Mouse (Mus musculus): Measurements from ENCODE around the gene Chpf.

Gene Chpf

GRCm38 (mm10) chr1:75498897-75499296 is 19.8 kb upstream of the Chpf start:
- DNase-seq (ENCODE audit: low spot score) = no peak

GRCm38 (mm10) chr1:75494878-75495548 is 15.9 kb upstream of the Chpf start:
- DNase-seq (ENCODE audit: low spot score) = no peak

GRCm38 (mm10) chr1:75492579-75493170 is 13.6 kb upstream of the Chpf start:
- no peak for DNase-seq (ENCODE audit: low spot score)

GRCm38 (mm10) chr1:75490785-75491551 is 11.9 kb upstream of the Chpf start:
- no peak for DNase-seq (ENCODE audit: low spot score)

DNA sequence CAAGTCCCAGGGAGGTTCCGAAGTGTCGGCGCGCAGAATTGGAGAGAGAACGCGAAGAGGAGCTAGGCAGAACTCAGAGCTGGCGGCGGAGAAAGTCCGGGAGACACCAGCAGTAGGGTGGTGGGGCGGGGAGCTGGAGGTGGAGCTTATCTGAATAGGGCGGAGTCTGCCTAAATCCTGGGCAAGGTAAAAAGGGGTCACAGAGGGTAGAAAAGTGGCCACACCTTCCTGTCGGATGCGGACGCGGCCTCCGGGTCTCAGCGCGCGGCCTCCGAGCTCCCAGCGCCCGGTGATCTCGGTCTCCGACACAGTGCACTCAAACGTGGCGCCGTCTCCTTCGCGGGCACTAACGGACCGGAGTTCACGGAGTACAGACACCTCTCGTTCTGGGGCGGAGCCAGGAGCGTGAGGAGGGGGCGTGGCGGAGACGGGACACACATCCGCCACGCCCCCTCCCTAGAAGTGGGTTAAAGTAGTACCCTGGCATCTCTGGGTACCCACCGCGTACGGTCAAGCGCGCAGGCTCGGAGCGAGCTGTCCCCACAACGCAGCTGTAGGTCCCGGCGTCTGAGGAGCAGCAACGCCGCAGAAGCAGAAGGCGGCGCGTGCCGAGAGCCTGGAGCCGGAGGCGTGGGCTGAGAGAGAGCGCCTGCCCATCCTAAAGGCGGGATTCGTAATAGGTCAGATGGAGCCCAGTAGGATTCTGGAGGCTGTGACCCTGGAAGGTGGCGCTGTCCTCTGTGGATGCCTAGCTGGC is 8.5 kb upstream of the Chpf start:
- DNase-seq (ENCODE audit: low spot score) = peak; percentile 90

DNA sequence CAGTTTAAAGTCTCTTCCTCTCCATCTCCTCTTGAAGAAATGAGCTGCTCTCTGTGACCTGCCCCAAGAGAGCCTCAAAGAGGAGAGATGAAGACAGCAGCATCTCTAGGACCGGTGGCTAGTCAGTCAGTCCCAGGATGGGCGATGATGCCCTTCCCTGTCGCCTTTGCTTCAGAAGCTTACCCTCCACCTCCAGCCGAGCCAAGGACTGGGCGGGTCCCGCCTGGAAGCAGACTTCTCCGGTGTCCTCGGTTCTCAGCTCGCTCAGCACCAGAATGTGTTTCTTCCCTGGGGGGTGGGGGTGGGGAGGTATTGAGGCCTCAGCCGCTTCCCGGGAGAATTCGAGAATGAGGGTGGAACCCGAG is 7.9 kb upstream of the Chpf start:
- no peak for DNase-seq (ENCODE audit: low spot score)

GRCm38 (mm10) chr1:75486561-75486960 is 7.5 kb upstream of the Chpf start:
- no peak for DNase-seq (ENCODE audit: low spot score)

GRCm38 (mm10) chr1:75480735-75481134 is 1.6 kb upstream of the Chpf start:
- no peak for DNase-seq (ENCODE audit: low spot score)

GRCm38 (mm10) chr1:75480036-75480435 is 929 bp upstream of the Chpf start:
- DNase-seq (ENCODE audit: low spot score) = no peak

GRCm38 (mm10) chr1:75479635-75479989 is 505 bp upstream of the Chpf start:
- DNase-seq (ENCODE audit: low spot score) = no peak

DNA sequence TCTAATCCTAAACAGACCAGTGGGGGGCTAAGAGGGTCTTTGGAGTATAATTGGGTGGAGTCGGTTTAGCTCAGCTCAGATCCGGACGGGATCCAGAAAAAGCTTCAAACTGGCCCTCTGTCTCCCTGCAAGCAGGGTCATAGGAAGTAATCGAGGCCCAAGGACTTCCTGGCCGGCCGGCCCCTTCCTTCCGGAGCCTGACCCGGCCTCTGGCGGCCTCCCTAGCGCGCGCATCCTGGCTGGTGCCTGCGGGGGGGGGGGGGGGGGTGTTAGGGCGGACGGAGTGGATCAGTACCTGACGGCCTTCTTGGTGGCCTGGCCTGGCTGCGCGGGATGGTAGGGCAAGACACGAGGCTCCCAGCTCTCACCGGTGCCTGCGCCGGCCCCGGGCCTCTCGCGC is 610 bp downstream of the Chpf start:
- DNase-seq (ENCODE audit: low spot score) = no peak

DNA sequence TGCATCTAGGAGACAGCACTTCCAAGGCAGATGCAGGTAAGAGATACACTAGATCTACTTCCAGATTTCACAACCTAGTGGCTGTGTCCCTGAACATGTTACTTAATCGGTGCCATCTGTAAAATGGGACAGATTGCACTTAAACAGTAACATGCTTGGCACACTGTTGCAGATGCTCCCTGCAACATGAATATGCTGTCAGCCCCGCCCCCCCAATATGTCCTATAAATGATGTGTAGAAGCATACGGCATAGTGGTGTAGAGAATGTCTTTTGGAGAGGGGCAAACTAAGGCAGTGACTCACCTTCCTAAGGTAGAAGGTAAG is 1.2 kb downstream of the Chpf start:
- no peak for DNase-seq (ENCODE audit: low spot score)

DNA sequence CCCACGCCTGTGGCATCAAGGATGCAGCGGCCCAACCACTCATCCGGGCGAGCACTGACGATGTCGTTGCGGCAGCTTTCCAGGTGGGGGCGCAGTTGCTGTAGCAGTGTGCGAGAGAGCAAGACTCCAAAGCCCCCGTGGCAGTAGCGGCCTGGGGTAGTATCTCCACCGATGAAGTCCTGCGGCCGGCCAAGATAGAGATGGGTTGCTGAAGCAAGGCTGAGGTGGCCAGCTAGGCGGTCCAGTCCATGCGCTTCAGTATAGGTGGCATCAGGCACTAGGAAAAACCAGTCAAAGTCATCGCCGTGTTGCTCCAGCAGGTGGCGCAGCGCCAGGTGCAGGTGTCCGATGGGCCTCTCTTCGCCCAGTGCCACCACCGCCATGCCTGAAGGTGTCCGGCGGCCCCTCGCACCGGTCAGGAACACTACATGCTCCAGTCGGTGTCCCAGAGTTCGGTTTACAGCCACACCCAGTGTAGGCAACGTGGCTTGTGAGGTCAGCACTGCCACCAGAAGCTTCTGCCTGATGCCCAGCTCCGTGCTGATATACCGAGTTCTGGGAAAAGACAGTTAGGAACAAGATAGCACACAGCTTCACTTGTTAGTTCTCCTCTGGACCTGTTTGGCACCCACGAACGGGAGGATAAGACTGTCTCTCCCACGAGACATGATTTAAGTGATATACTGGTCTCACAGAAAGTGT is 1.7 kb downstream of the Chpf start:
- peak; percentile 90 for DNase-seq (ENCODE audit: low spot score)

GRCm38 (mm10) chr1:75476441-75476840 is 2.7 kb downstream of the Chpf start:
- no peak for DNase-seq (ENCODE audit: low spot score)

GRCm38 (mm10) chr1:75469287-75469825 is 9.8 kb downstream of the Chpf start:
- DNase-seq (ENCODE audit: low spot score) = peak; percentile 64

- peak; percentile 86 for DNase-seq (ENCODE audit: low spot score)
Measured at GRCm38 (mm10) chr1:75467215-75467927, 11.7 kb downstream of the Chpf start.

DNA sequence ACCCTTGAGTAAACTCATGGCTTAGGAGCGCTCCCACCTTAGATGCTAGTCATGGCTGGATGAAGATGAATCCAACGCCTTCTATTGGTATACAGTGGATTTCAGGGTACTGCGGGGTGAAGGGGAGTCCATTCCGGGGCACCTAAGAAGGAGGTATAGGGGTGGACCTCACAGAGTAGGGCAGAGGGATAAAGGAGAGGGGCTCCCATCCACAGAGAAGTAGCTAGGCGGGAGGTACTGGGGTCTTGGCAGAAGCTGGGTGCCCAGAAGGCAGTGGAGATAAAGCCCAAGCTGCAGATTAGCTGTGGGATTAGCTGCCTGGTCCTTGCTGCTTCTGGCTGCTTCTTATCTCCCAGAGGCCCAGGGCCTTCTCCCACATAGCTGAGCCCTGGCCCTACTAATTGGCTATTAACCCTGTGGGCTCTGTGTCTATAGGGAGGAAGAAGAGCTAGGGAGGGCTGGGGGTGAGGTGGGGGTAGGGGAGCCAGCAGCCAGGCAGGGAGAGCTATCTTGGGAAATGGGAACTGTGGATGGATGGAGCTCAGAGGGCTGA is 15.4 kb downstream of the Chpf start:
- no peak for DNase-seq (ENCODE audit: low spot score)

- no peak for DNase-seq (ENCODE audit: low spot score)
Measured at GRCm38 (mm10) chr1:75462636-75463035, 16.5 kb downstream of the Chpf start.

GRCm38 (mm10) chr1:75460297-75460696 is 18.8 kb downstream of the Chpf start:
- no peak for DNase-seq (ENCODE audit: low spot score)

- DNase-seq (ENCODE audit: low spot score) = peak; percentile 60
Measured at GRCm38 (mm10) chr1:75458789-75459684, 20.1 kb downstream of the Chpf start.
